Mouse (Mus musculus): ENCODE data around the gene Carmil2. TPM values are rescaled to one million over a fixed set of nuclear protein-coding genes. Genes with fewer than 3 reads are reported as not detected.

Gene Carmil2
- polyA plus RNA-seq, 1 experiment from 2014 or later, result 0.58 TPM

GRCm38 (mm10) chr8:105700966-105701824 lies 15.1 kb downstream of the Carmil2 start, which contains the start of the genes Acd and Pard6a:
Gene Acd, minus strand, starts transcription at chr8:105701102.
Gene Pard6a, plus strand, starts transcription at chr8:105701148.
- Histone ChIP-seq H3K4me1 (replicated peaks; ENCODE audit: control insufficient read depth, insufficient read depth, low read length) (peaks cover 15% of the 10 kb centered on the region), H3K27me3 (ENCODE audit: control insufficient read depth, insufficient read depth, low read depth, low read length) (no peaks in the 10 kb centered on the region), H3K36me3 (ENCODE audit: control insufficient read depth, insufficient read depth, low read length) (peaks cover 11% of the 10 kb centered on the region), H3K9ac (ENCODE audit: low read length) (peak within 1 kb of the TSS; percentile 77), H3K9me3 (ENCODE audit: control insufficient read depth, low read length) (no peaks in the 10 kb centered on the region), H3K4me2 (ENCODE audit: low read depth, low read length) (peak within 1 kb of the TSS; percentile 93), H3K4me3 (ENCODE audit: low read length) (peak within 1 kb of the TSS; percentile 83), H3K27ac (ENCODE audit: low read length) (peak within 1 kb of the TSS; percentile 94)
- under 1% methylated on average over 60 of the region's 60 CpGs for WGBS
- ATAC-seq (ENCODE audit: low read depth), result peak; percentile 87

- WGBS, result 36% methylated on average over 18 of the region's 18 CpGs
These were observed 15.9 kb downstream of the Carmil2 start for GRCm38 (mm10) chr8:105702001-105702401.

GRCm38 (mm10) chr8:105702731-105703415 lies 16.8 kb downstream of the Carmil2 start:
- Histone ChIP-seq H3K9ac (ENCODE audit: low read length) (no peak overlapping the region), H3K9me3 (ENCODE audit: control insufficient read depth, low read length) (no peaks in the 10 kb centered on the region), H3K4me1 (replicated peaks; ENCODE audit: control insufficient read depth, insufficient read depth, low read length) (peaks cover 23% of the 10 kb centered on the region), H3K4me3 (ENCODE audit: low read length) (no peak overlapping the region), H3K27ac (ENCODE audit: low read length) (no peak overlapping the region), H3K4me2 (ENCODE audit: low read depth, low read length) (no peak overlapping the region), H3K27me3 (ENCODE audit: control insufficient read depth, insufficient read depth, low read depth, low read length) (no peaks in the 10 kb centered on the region), H3K36me3 (ENCODE audit: control insufficient read depth, insufficient read depth, low read length) (peaks cover 8% of the 10 kb centered on the region)
- WGBS, result 88% methylated on average over 24 of the region's 24 CpGs
- no peak for ATAC-seq (ENCODE audit: low read depth)

More at GRCm38 (mm10) chr8:105702001-105702401, 15.9 kb downstream of the Carmil2 start:
- Histone ChIP-seq H3K4me2 (ENCODE audit: low read depth, low read length) (peak overlapping the region; percentile 93), H3K27me3 (ENCODE audit: control insufficient read depth, insufficient read depth, low read depth, low read length) (no peaks in the 10 kb centered on the region), H3K4me1 (replicated peaks; ENCODE audit: control insufficient read depth, insufficient read depth, low read length) (peaks cover 18% of the 10 kb centered on the region), H3K27ac (ENCODE audit: low read length) (peak overlapping the region; percentile 33), H3K9ac (ENCODE audit: low read length) (peak overlapping the region; percentile 77), H3K4me3 (ENCODE audit: low read length) (peak overlapping the region; percentile 83), H3K9me3 (ENCODE audit: control insufficient read depth, low read length) (no peaks in the 10 kb centered on the region), H3K36me3 (ENCODE audit: control insufficient read depth, insufficient read depth, low read length) (peaks cover 11% of the 10 kb centered on the region)
- ATAC-seq (ENCODE audit: low read depth), result no peak

DNA sequence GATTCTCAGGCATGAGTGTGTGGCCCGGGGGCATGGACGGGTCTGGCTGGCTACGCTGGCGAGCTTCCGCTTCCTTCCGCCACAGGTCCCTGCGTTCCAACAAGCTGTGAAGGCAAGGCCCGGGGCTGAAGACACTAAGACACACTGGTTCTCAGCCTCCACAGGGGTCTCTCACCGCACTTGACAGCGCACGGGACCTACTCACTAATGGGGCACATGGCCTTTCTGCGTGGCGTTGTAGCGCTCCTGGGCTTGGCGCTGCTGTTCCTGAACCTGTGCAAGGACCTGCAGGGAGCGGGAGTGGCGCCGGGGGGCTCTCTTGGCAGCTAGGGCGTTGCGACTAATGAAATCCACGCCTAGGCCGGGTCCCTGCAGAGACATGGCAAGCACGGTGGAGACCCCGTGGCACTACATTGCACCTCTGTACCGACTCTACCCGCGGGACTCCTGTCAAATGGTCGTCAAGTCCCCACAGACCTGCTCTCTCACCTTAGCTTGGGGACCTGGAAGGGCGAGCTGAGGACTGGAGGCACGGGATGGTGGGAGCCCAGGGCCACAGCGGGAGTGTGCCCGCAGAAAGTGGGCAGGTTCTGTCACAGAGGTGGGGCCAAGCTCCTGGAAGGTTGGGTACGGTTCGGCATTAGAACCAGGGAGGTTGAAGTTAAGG lies 18.2 kb downstream of the Carmil2 start:
- no peak overlapping the region for H3K4me3 ChIP-seq (ENCODE audit: low read length)
- no peaks in the 10 kb centered on the region for H3K27me3 ChIP-seq (ENCODE audit: control insufficient read depth, insufficient read depth, low read depth, low read length)
- H3K9ac ChIP-seq (ENCODE audit: low read length), result no peak overlapping the region
- no peak overlapping the region for H3K4me2 ChIP-seq (ENCODE audit: low read depth, low read length)
- no peak overlapping the region for H3K27ac ChIP-seq (ENCODE audit: low read length)
- H3K4me1 ChIP-seq (replicated peaks; ENCODE audit: control insufficient read depth, insufficient read depth, low read length), result peaks cover 23% of the 10 kb centered on the region
- no peaks in the 10 kb centered on the region for H3K9me3 ChIP-seq (ENCODE audit: control insufficient read depth, low read length)
- peaks cover 4% of the 10 kb centered on the region; the same call in 1 of the 2 replicates for H3K36me3 ChIP-seq (ENCODE audit: control insufficient read depth, insufficient read depth, low read length)
- ATAC-seq (ENCODE audit: low read depth), result no peak
- 91% methylated on average over 34 of the region's 34 CpGs for WGBS

DNA sequence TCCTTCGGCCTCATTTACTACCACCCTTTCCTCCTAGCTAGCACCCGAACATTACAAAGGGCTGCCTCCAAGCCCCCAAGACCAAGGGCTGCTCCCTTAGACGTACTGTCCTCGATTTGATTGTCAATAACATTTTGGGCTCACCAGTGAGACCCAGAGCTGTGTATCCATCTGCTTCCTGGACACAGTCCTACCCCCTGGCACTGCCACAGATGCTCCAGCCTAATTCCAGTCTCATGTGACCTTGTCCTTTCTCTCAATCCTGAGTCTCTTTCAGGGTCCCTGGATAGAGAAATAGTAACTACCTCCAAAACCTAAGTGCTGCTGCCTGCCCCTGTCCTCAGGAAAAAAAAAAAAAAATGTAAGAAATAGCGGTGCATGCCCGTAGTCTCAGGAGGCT lies 18.9 kb downstream of the Carmil2 start:
- H3K4me1 ChIP-seq (replicated peaks; ENCODE audit: control insufficient read depth, insufficient read depth, low read length), result peaks cover 18% of the 10 kb centered on the region
- H3K9me3 ChIP-seq (ENCODE audit: control insufficient read depth, low read length), result no peaks in the 10 kb centered on the region
- peaks cover 4% of the 10 kb centered on the region; the same call in 1 of the 2 replicates for H3K36me3 ChIP-seq (ENCODE audit: control insufficient read depth, insufficient read depth, low read length)
- H3K9ac ChIP-seq (ENCODE audit: low read length), result no peak overlapping the region
- H3K27me3 ChIP-seq (ENCODE audit: control insufficient read depth, insufficient read depth, low read depth, low read length), result no peaks in the 10 kb centered on the region
- WGBS, result 86% methylated on average over 6 of the region's 6 CpGs
- ATAC-seq (ENCODE audit: low read depth), result no peak
- no peak overlapping the region for H3K27ac ChIP-seq (ENCODE audit: low read length)
- no peak overlapping the region for H3K4me3 ChIP-seq (ENCODE audit: low read length)
- H3K4me2 ChIP-seq (ENCODE audit: low read depth, low read length), result no peak overlapping the region

DNA sequence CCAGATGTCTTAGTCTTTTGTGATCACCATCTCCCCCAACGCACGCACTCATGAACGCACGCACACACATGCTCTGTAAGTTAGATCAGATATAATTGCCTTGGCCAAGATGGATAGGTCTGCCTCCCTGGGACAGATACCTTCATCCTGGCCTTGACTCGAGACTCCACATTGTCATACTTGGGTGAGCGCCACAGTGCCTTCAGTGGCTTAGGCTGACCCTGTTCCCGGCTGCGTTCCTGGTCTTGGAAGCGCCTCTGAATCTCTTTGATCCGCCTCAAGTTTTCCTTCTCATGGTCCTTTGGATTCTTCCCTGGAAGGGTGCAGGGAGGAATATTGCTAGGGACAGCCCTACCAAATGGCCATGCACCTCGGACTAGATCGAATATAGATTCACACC lies 20.4 kb downstream of the Carmil2 start:
- Histone ChIP-seq H3K4me3 (ENCODE audit: low read length) (no peak overlapping the region), H3K36me3 (ENCODE audit: control insufficient read depth, insufficient read depth, low read length) (peaks cover 4% of the 10 kb centered on the region; the same call in 1 of the 2 replicates), H3K27ac (ENCODE audit: low read length) (no peak overlapping the region), H3K9ac (ENCODE audit: low read length) (no peak overlapping the region), H3K4me1 (replicated peaks; ENCODE audit: control insufficient read depth, insufficient read depth, low read length) (peaks cover 13% of the 10 kb centered on the region), H3K27me3 (ENCODE audit: control insufficient read depth, insufficient read depth, low read depth, low read length) (no peaks in the 10 kb centered on the region), H3K4me2 (ENCODE audit: low read depth, low read length) (no peak overlapping the region), H3K9me3 (ENCODE audit: control insufficient read depth, low read length) (no peaks in the 10 kb centered on the region)
- WGBS, result 76% methylated on average over 12 of the region's 12 CpGs
- no peak for ATAC-seq (ENCODE audit: low read depth)

DNA sequence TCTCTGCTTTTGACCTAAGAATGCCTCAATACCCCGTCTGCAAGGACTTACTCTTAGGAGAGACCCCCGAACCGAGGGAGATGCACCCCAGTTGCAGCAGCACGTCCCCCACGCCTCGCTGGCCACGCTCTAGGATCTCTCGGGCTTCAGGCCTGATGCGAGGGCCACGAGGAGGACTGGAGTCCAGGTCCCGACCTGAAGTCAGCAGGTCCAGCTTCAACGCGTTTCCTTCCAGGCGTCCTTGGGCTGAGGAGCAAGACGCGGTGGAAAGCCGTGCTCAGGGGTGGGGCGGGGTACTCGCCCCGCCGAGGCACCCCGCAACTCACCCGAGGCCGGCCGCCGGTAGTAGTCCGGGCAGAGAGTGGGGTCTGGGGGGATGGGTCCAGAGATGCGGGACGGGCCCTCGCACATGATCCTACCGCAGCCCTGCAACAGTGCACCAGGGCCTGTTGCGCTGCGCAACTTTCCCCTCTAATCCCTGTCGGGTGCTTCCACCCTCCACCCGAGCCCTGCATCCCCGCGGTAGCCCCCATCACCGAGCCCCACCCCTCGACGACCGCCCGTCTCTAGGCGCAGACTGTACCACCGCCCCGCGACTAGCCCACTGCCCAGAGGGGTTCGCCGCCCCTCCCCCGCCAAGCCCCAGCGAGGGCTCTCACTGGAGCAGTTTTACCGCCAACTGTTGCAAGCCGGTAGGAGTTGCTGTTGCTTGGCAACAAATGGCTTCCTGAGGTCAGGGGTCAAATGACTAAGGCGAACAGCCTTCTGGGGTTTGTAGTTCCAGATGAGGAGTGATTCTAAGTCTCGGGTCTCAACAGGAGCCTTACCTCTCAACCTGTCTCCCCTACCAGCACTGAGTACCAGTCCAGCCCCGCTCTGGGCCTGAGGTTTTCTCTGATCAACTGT lies 21.7 kb downstream of the Carmil2 start, which contains the start of the genes 4933405L10Rik and Enkd1:
Gene 4933405L10Rik (plus strand): TSS at position 158 of the 906 bp plus-strand sequence.
Gene Enkd1 (minus strand): TSS at position 713 of the 906 bp plus-strand sequence.
- Histone ChIP-seq H3K9ac (ENCODE audit: low read length) (peak within 1 kb of the TSS; percentile 77), H3K27me3 (ENCODE audit: control insufficient read depth, insufficient read depth, low read depth, low read length) (no peaks in the 10 kb centered on the region), H3K36me3 (ENCODE audit: control insufficient read depth, insufficient read depth, low read length) (peaks cover 4% of the 10 kb centered on the region; the same call in 1 of the 2 replicates), H3K4me3 (ENCODE audit: low read length) (peak within 1 kb of the TSS; percentile 85), H3K27ac (ENCODE audit: low read length) (no peak within 1 kb of the TSS), H3K4me1 (replicated peaks; ENCODE audit: control insufficient read depth, insufficient read depth, low read length) (peaks cover 7% of the 10 kb centered on the region), H3K4me2 (ENCODE audit: low read depth, low read length) (peak within 1 kb of the TSS; percentile 98), H3K9me3 (ENCODE audit: control insufficient read depth, low read length) (no peaks in the 10 kb centered on the region)
- under 1% methylated on average over 51 of the region's 55 CpGs for WGBS
- ATAC-seq (ENCODE audit: low read depth), result peak; percentile 87

DNA sequence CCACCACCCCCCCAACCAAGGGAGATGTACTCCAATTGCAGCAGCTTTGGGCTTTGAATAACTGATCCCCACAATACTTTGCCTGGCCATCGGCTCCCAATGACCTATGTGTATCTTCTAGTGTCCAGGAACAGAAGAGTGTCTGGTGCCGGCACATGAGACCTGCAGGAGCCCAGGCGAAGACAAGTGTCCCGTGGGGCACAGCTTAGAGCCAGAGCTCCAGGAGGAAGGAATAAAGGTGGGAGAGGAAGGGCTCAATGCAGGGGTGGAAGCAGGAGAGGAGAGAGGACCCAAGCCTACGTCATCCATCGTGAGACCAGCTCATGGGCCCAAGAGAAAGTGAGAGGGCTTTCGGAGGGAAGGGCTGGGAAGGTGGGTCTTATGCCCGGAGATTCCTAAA lies 22.6 kb downstream of the Carmil2 start:
- WGBS, result 88% methylated on average over 8 of the region's 8 CpGs
- ATAC-seq (ENCODE audit: low read depth), result no peak

More for the DNA sequence above, 22.6 kb downstream of the Carmil2 start:
- H3K9me3 ChIP-seq (ENCODE audit: control insufficient read depth, low read length), result no peaks in the 10 kb centered on the region
- H3K27ac ChIP-seq (ENCODE audit: low read length), result no peak overlapping the region
- no peak overlapping the region for H3K4me3 ChIP-seq (ENCODE audit: low read length)
- peaks cover 7% of the 10 kb centered on the region for H3K4me1 ChIP-seq (replicated peaks; ENCODE audit: control insufficient read depth, insufficient read depth, low read length)
- H3K36me3 ChIP-seq (ENCODE audit: control insufficient read depth, insufficient read depth, low read length), result peaks cover 4% of the 10 kb centered on the region; the same call in 1 of the 2 replicates
- H3K4me2 ChIP-seq (ENCODE audit: low read depth, low read length), result no peak overlapping the region
- H3K9ac ChIP-seq (ENCODE audit: low read length), result no peak overlapping the region
- H3K27me3 ChIP-seq (ENCODE audit: control insufficient read depth, insufficient read depth, low read depth, low read length), result no peaks in the 10 kb centered on the region
